Comparison of ENCODE assay signal across 7 mouse cellular contexts in genomic region chr1:75219531-75219930, GRCm38 (mm10). TPM values are rescaled to one million over a fixed set of nuclear protein-coding genes. Genes with fewer than 3 reads are reported as not detected.
A peak's percentile ranks its signal among the peaks of the same experiment; 100 is the strongest.
DNase-seq lines count a peak whose midpoint lies in the region; ATAC-seq and TF ChIP-seq lines count a peak whose summit lies in the region.

Gene Tuba4a, minus strand, starts transcription at chr1:75219865.

- peak within 1 kb of the TSS; percentile 75 for H3K9ac ChIP-seq in intestine, embryonic 16.5 days (ENCODE audit: low read depth, low read length)
- peak within 1 kb of the TSS; percentile 93 for H3K9ac ChIP-seq in liver, embryonic 15.5 days

- H3K27me3 ChIP-seq in intestine, embryonic 16.5 days (replicated peaks; ENCODE audit: control insufficient read depth, insufficient read depth, low read length): peaks cover 21% of the 10 kb centered on the region; the same call in 1 of the 2 replicates
- H3K27me3 ChIP-seq in liver, embryonic 15.5 days: peaks cover 26% of the 10 kb centered on the region

- peak within 1 kb of the TSS; percentile 58 for H3K27ac ChIP-seq in brown adipose tissue, adult 24 weeks (replicated peaks; ENCODE audit: low read depth, low read length)
- H3K27ac ChIP-seq in intestine, embryonic 16.5 days (ENCODE audit: low read length): peak within 1 kb of the TSS; percentile 80
- H3K27ac ChIP-seq in liver, embryonic 15.5 days (replicated peaks): peak within 1 kb of the TSS; percentile 95
- H3K27ac ChIP-seq in olfactory bulb, adult 2 months (ENCODE audit: insufficient read depth, low read depth, low read length): peak within 1 kb of the TSS; percentile 31; the same call in 1 of the 2 replicates

- ATAC-seq in intestine, embryonic 16.5 days: peak; percentile 52
- peak; percentile 5 for ATAC-seq in liver, embryonic 15.5 days (ENCODE audit: insufficient read depth)

- peak; percentile 49 for DNase-seq in right cerebral cortex, postnatal 4 days
- no peak for DNase-seq in right cerebral cortex, postnatal 25 days
- DNase-seq in gastrocnemius, postnatal 36 days: no peak

- no peak for TF ChIP-seq POLR2A in olfactory bulb, adult 2 months (IDR thresholded peaks at IDR 0.05; ENCODE audit: insufficient read depth, low read depth, low read length)

- peaks cover 8% of the 10 kb centered on the region for H3K4me1 ChIP-seq in brown adipose tissue, adult 24 weeks (ENCODE audit: control insufficient read depth, insufficient read depth, insufficient read length, low read length)
- H3K4me1 ChIP-seq in intestine, embryonic 16.5 days (ENCODE audit: control insufficient read depth, insufficient read depth, low read length): peaks cover 23% of the 10 kb centered on the region
- H3K4me1 ChIP-seq in liver, embryonic 15.5 days (replicated peaks): peaks cover 51% of the 10 kb centered on the region
- peaks cover 28% of the 10 kb centered on the region for H3K4me1 ChIP-seq in olfactory bulb, adult 2 months (ENCODE audit: control insufficient read depth, insufficient read depth, low read length)

- 0 out of 2 replicates have a peak, but pooled peaks have one; percentile 7 for TF ChIP-seq CTCF in olfactory bulb, adult 2 months (IDR thresholded peaks at IDR 0.05; ENCODE audit: insufficient read depth, low read depth, low read length)

- WGBS in intestine, embryonic 16.5 days: under 1% methylated on average over 34 of the region's 34 CpGs
- WGBS in liver, embryonic 15.5 days (ENCODE audit: insufficient replicate concordance): 4% methylated on average over 34 of the region's 34 CpGs
- whole genome bisulfite sequencing in olfactory bulb, adult 2 months: 3% methylated on average over 34 of the region's 34 CpGs

- no peaks in the 10 kb centered on the region for H3K9me3 ChIP-seq in intestine, embryonic 16.5 days (ENCODE audit: control insufficient read depth, low read length)
- H3K9me3 ChIP-seq in liver, embryonic 15.5 days (replicated peaks): no peaks in the 10 kb centered on the region

- intact Hi-C loops in gastrocnemius, postnatal 36 days (cut with DNase I): no loop called here

- H3K4me3 ChIP-seq in brown adipose tissue, adult 24 weeks (ENCODE audit: insufficient read depth, low read depth, low read length): peak within 1 kb of the TSS; percentile 74
- H3K4me3 ChIP-seq in intestine, embryonic 16.5 days (ENCODE audit: low read length): peak within 1 kb of the TSS; percentile 64
- H3K4me3 ChIP-seq in liver, embryonic 15.5 days (replicated peaks): peak within 1 kb of the TSS; percentile 80
- H3K4me3 ChIP-seq in olfactory bulb, adult 2 months (ENCODE audit: insufficient read depth, low read depth, low read length): peak within 1 kb of the TSS; percentile 65

- H3K36me3 ChIP-seq in intestine, embryonic 16.5 days (ENCODE audit: control insufficient read depth, insufficient read depth, low read length): 0 out of 2 replicates have a peak, but pooled peaks cover 7% of the 10 kb centered on the region
- H3K36me3 ChIP-seq in liver, embryonic 15.5 days (replicated peaks): peaks cover 28% of the 10 kb centered on the region

- H3K4me2 ChIP-seq in intestine, embryonic 16.5 days (ENCODE audit: low read depth, low read length): peak within 1 kb of the TSS; percentile 99
- H3K4me2 ChIP-seq in liver, embryonic 15.5 days: peak within 1 kb of the TSS; percentile 99

RNA-seq across cellular contexts. Expression of gene Tuba4a, which starts in this region (rescaled TPM):
- polyA plus RNA-seq in brown adipose tissue, adult 24 weeks (2012; ENCODE audit: insufficient read depth, insufficient read length, missing spikeins): 78.7 and 108 TPM in 2 replicates
- 100 to 1,000 TPM; 921 to 954 TPM for total RNA-seq in gastrocnemius, postnatal 36 days (2021)
- polyA plus RNA-seq in intestine, embryonic 16.5 days (2015; fragmentation: Nextera tagmentation; extraction: Ambion mirVana): 137 and 151 TPM in 2 replicates
- 372 and 392 TPM in 2 replicates for polyA plus RNA-seq in liver, embryonic 15.5 days (2015; fragmentation: Nextera tagmentation; extraction: Ambion mirVana)
- not detected in 2 replicates for polyA plus RNA-seq in olfactory bulb, adult 2 months (2012; ENCODE audit: insufficient read depth, insufficient read length, low replicate concordance, missing spikeins)

Comparison
In these comparisons a context has a peak if more than half of its experiments do, and no peak if none do; other contexts are left out.
1. H3K27ac ChIP-seq: peak in every context shown above with its lines; median percentile 95 in liver, embryonic 15.5 days; 80 in intestine, embryonic 16.5 days; 58 in brown adipose tissue, adult 24 weeks; 31 in olfactory bulb, adult 2 months.